Mouse (Mus musculus) heart, postnatal 0 days (tissue): ENCODE measurements around the gene 2610528A11Rik. TPM values are rescaled to one million over a fixed set of nuclear protein-coding genes. Genes with fewer than 3 reads are reported as not detected.

ENCODE experiments used
- ATAC-seq: fragments of 200-750 bp; cut with Nextera tagmentation; 2 replicates; pipeline ENCODE4 v1.8.0; 2017; ENCODE audit warnings: low read depth, moderate number of reproducible peaks, moderate library complexity; ENCODE audit not compliant: insufficient read depth
- DNase-seq: peaks from one replicate; pipeline ENCODE4 v3.0.0-alpha.2; 2016; ENCODE audit warnings: low spot score
- H3K27ac ChIP-seq: fragments of 300-500 bp; sonication (generic); 2 replicates; pipeline ENCODE4 v1.5.1; 2014; ENCODE audit warnings: low read depth, mild to moderate bottlenecking
- H3K27me3 ChIP-seq: fragments of 300-500 bp; sonication (generic); 2 replicates; pipeline ENCODE4 v1.6.1; 2014; ENCODE audit warnings: low read length, mixed read lengths; ENCODE audit not compliant: control insufficient read depth, insufficient read depth
- H3K36me3 ChIP-seq: fragments of 300-500 bp; sonication (generic); replicated peaks from 2 replicates; pipeline ENCODE4 v1.6.1; 2014; ENCODE audit warnings: low read length, mixed read lengths; ENCODE audit not compliant: control insufficient read depth, insufficient read depth
- H3K4me1 ChIP-seq: fragments of 300-500 bp; sonication (generic); 2 replicates; pipeline ENCODE4 v1.6.1; 2014; ENCODE audit warnings: antibody characterized with exemption; ENCODE audit not compliant: control insufficient read depth, insufficient read depth
- H3K4me2 ChIP-seq: fragments of 300-500 bp; sonication (generic); 2 replicates; pipeline ENCODE4 v1.6.1; 2014; ENCODE audit warnings: low read depth, mild to moderate bottlenecking, low read length, moderate library complexity
- H3K4me3 ChIP-seq: fragments of 300-500 bp; sonication (generic); 2 replicates; pipeline ENCODE4 v1.5.1; 2014; ENCODE audit warnings: low read depth, low read length
- H3K9ac ChIP-seq: fragments of 300-500 bp; sonication (generic); replicated peaks from 2 replicates; pipeline ENCODE4 v1.6.1; 2014; ENCODE audit warnings: low read depth, low read length, mixed read lengths
- H3K9me3 ChIP-seq: fragments of 300-500 bp; sonication (generic); replicated peaks from 2 replicates; pipeline ENCODE4 v1.6.1; 2016; ENCODE audit warnings: low read length; ENCODE audit not compliant: control insufficient read depth
- CTCF ChIP-seq: IDR thresholded peaks from 2 replicates; pipeline ENCODE4 v1.5.1; 2016; ENCODE audit warnings: antibody characterized with exemption, control low read depth, low read depth
- EP300 ChIP-seq: IDR thresholded peaks from 2 replicates; pipeline ENCODE4 v1.6.1; 2016; ENCODE audit warnings: antibody characterized with exemption, low read depth
- WGBS: fragments of 180-500 bp; shearing (Covaris S2); extraction: QIAGEN DNeasy Blood & Tissue Kit; methylation state at CpG from one replicate; pipeline ENCODE4 v1.1.7; 2014; 5-methylcytosine and 5-hydroxymethylcytosine counted together
- polyA plus RNA-seq: library from polyadenylated mRNA; unstranded; fragments of >200 nt; fragmentation: Nextera tagmentation; extraction: Ambion mirVana; gene quantifications from 2 replicates; pipeline ENCODE4 v1.2.1, GENCODE M21; 2015
- total RNA-seq: library from RNA; depleted of rRNA; stranded (reverse); fragments of >200 nt; gene quantifications from 2 replicates; pipeline ENCODE4 v1.2.3, GENCODE M21; 2014; ENCODE audit warnings: low replicate concordance

The 2610528A11Rik gene
- total and polyA plus RNA-seq, 2 experiments from 2014 or later, result 1.2 to 3.7 TPM

- Histone ChIP-seq H3K27ac (no peak overlapping the region), H3K4me2 (no peak overlapping the region), H3K4me1 (no peaks in the 10 kb centered on the region; the same call in 1 of the 2 replicates), H3K36me3 (peaks cover 32% of the 10 kb centered on the region), H3K9ac (no peak overlapping the region), H3K9me3 (no peaks in the 10 kb centered on the region), H3K4me3 (no peak overlapping the region), H3K27me3 (no peaks in the 10 kb centered on the region)
- TF ChIP-seq EP300, result no peak
- no peak for TF ChIP-seq CTCF
- DNase-seq, result no peak
- no peak for ATAC-seq
- 96% methylated on average over 4 of the region's 4 CpGs for WGBS
Measured at GRCm38 (mm10) chr14:37119233-37119632, 5.4 kb upstream of the 2610528A11Rik start.

- Histone ChIP-seq H3K4me2 (no peak overlapping the region), H3K27ac (no peak overlapping the region), H3K27me3 (no peaks in the 10 kb centered on the region), H3K36me3 (no peaks in the 10 kb centered on the region), H3K9ac (no peak overlapping the region), H3K4me3 (no peak overlapping the region), H3K4me1 (no peaks in the 10 kb centered on the region; the same call in 1 of the 2 replicates), H3K9me3 (no peaks in the 10 kb centered on the region)
- no peak for ATAC-seq
- DNase-seq, result no peak
- 75% methylated on average over 7 of the region's 7 CpGs for WGBS
- TF ChIP-seq EP300 (no peak), CTCF (no peak)
Measured at GRCm38 (mm10) chr14:37112931-37113330, 891 bp downstream of the 2610528A11Rik start.

- DNase-seq (no peak), ATAC-seq (no peak)
- no peak for TF ChIP-seq CTCF
- no peak for TF ChIP-seq EP300
- Histone ChIP-seq H3K27me3 (no peaks in the 10 kb centered on the region), H3K9ac (no peak overlapping the region), H3K4me2 (no peak overlapping the region), H3K27ac (no peak overlapping the region), H3K9me3 (no peaks in the 10 kb centered on the region), H3K4me3 (no peak overlapping the region), H3K4me1 (0 out of 2 replicates have a peak, but pooled peaks cover 1% of the 10 kb centered on the region), H3K36me3 (no peaks in the 10 kb centered on the region)
Measured at GRCm38 (mm10) chr14:37111371-37111770, 2.5 kb downstream of the 2610528A11Rik start.

- 43% methylated on average over 2 of the region's 2 CpGs for WGBS
- peaks cover 9% of the 10 kb centered on the region for H3K4me1 ChIP-seq
- TF ChIP-seq CTCF (no peak), EP300 (no peak)
- no peak for ATAC-seq
- no peak for DNase-seq
- no peak overlapping the region for H3K27ac ChIP-seq
- no peak overlapping the region for H3K4me3 ChIP-seq
- no peaks in the 10 kb centered on the region for H3K36me3 ChIP-seq
- H3K27me3 ChIP-seq, result no peaks in the 10 kb centered on the region
- H3K4me2 ChIP-seq, result no peak overlapping the region
- H3K9me3 ChIP-seq, result no peaks in the 10 kb centered on the region
- no peak overlapping the region for H3K9ac ChIP-seq
Measured at GRCm38 (mm10) chr14:37110456-37110855, 3.4 kb downstream of the 2610528A11Rik start.

GRCm38 (mm10) chr14:37109975-37110374 is 3.8 kb downstream of the 2610528A11Rik start:
- H3K9ac ChIP-seq, result no peak overlapping the region
- DNase-seq, result no peak
- WGBS, result 54% methylated on average over 9 of the region's 9 CpGs
- peaks cover 14% of the 10 kb centered on the region for H3K4me1 ChIP-seq
- no peaks in the 10 kb centered on the region for H3K36me3 ChIP-seq
- TF ChIP-seq CTCF, result no peak
- TF ChIP-seq EP300, result no peak
- ATAC-seq, result no peak
- H3K27ac ChIP-seq, result no peak overlapping the region
- no peak overlapping the region for H3K4me2 ChIP-seq
- no peak overlapping the region for H3K4me3 ChIP-seq
- no peaks in the 10 kb centered on the region for H3K9me3 ChIP-seq
- no peaks in the 10 kb centered on the region for H3K27me3 ChIP-seq

- H3K9me3 ChIP-seq, result no peaks in the 10 kb centered on the region
- H3K4me3 ChIP-seq, result no peak overlapping the region
- no peak overlapping the region for H3K9ac ChIP-seq
- no peak for DNase-seq
- peaks cover 18% of the 10 kb centered on the region for H3K4me1 ChIP-seq
- H3K36me3 ChIP-seq, result no peaks in the 10 kb centered on the region
- no peak overlapping the region for H3K27ac ChIP-seq
- TF ChIP-seq CTCF, result no peak
- no peak for TF ChIP-seq EP300
- WGBS, result 66% methylated on average over 8 of the region's 8 CpGs
- H3K4me2 ChIP-seq, result no peak overlapping the region
- no peak for ATAC-seq
- no peaks in the 10 kb centered on the region for H3K27me3 ChIP-seq
Measured at GRCm38 (mm10) chr14:37109460-37109859, 4.4 kb downstream of the 2610528A11Rik start.
